Mouse (Mus musculus) erythroblast, embryonic 14.5 days (primary cell): ENCODE results near the gene Vpreb1.

Experiments
- GATA1 ChIP-seq: IDR thresholded peaks from 2 replicates; pipeline ENCODE4 v1.6.1; 2012; ENCODE audit warnings: low read length, inconsistent platforms, mixed read lengths
- TAL1 ChIP-seq: IDR thresholded peaks from 3 replicates; pipeline ENCODE4 v1.6.1; 2012; ENCODE audit warnings: low read length, inconsistent platforms, mixed read lengths

DNA sequence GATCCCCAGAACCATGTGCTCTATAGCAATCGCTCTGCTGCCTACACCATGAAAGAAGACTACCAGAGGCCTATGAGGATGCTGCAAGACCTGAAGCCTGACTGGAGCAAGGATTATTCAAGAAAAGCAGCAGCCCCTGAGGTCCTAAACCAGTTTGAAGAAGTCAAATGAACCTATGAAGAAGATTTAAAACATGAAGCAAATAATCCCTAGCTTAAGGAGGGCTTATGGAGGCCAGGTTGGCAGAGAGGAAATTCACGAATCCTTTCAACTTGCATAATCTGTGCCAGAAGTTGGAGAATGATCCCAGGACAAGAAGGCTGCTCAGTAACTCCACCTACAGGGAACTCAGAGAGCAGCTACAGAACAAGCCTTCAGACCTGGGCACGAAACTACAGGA, 18.2 kb downstream of the Vpreb1 start:
- TF ChIP-seq GATA1, result no peak
- no peak for TF ChIP-seq TAL1
